Mouse (Mus musculus): ENCODE measurements around the gene Tns1.

Tns1 gene

GRCm38 (mm10) chr1:74030901-74031360 lies 93.3 kb downstream of the Tns1 start:
- peak; percentile 77 for DNase-seq

GRCm38 (mm10) chr1:74030285-74030684 lies 94.0 kb downstream of the Tns1 start:
- DNase-seq = no peak

DNA sequence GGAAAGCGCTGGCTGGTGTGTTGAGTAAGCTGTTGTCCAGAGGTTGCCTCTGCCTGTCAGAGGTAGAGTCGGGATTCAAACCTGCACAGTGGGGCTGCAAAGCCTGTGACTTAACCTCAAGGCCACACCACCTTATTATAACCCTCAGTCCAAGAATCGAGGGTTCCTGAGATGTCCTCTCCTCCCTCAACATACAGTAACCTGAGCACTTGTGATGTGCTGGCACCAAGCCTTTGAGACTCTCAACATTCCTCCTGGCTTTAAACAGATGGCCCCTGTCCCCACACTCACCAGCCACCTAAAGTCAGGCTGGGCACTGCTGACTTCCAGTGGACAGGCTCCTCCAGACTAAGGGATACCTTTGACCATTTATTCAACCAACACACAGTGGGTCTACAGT lies 94.6 kb downstream of the Tns1 start:
- DNase-seq = no peak

GRCm38 (mm10) chr1:74028881-74029266 lies 95.4 kb downstream of the Tns1 start:
- no peak for DNase-seq

GRCm38 (mm10) chr1:74028118-74028880 lies 96.0 kb downstream of the Tns1 start:
- no peak for DNase-seq

GRCm38 (mm10) chr1:74027559-74028091 lies 96.6 kb downstream of the Tns1 start:
- DNase-seq = peak; percentile 80

DNA sequence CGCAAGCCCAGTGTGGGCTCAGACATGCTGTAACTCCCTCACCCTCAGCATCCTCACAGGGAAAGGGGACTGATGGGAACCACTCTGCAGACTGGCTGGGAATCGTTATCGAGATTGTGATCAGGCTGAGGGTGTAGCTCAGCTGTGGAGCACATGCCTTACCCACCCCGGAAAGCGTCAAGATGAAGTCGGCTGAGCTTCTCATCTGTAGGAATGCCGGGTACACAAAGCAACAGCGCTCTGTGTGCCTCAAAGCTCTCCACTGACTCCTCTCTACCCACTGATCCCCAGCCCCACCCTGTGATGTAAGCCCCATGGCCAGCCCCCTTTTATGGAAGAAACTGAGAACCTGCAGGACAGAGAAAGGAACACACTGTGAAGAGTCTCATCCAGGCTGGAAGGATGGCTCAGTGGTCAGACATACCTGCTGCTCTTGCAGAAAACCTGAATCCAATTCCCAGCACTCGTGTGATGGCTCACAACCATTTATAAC lies 97.5 kb downstream of the Tns1 start:
- no peak for DNase-seq

GRCm38 (mm10) chr1:74025651-74026226 lies 98.5 kb downstream of the Tns1 start:
- DNase-seq = no peak

- no peak for DNase-seq
Observed at GRCm38 (mm10) chr1:74025227-74025626, 99.0 kb downstream of the Tns1 start.

GRCm38 (mm10) chr1:74024452-74025190 lies 99.6 kb downstream of the Tns1 start:
- no peak for DNase-seq

GRCm38 (mm10) chr1:74022998-74023397 lies 101.3 kb downstream of the Tns1 start:
- DNase-seq = no peak

DNA sequence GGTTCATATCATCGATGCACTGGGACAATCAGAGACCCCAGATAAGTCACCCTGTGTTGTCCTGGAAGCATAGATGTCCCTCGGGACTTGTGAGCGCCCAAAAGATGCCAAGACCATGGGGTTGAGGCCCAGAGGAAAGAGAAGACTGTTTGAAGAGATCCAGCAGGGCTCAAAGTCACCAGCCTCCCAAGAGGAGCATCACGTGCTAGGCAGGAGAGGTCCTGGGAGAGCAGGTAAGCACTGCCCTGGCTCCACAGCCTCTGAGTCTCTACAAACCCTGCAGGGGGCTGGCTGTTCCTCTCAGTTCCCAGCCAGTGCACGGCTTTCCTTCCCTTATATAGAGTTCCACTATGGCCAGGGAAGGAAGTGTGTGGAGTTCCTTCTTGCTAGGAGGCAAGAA lies 101.7 kb downstream of the Tns1 start:
- no peak for DNase-seq

GRCm38 (mm10) chr1:74020235-74020634 lies 104.0 kb downstream of the Tns1 start:
- no peak for DNase-seq

GRCm38 (mm10) chr1:74017399-74018172 lies 106.7 kb downstream of the Tns1 start:
- peak; percentile 81 for DNase-seq

DNA sequence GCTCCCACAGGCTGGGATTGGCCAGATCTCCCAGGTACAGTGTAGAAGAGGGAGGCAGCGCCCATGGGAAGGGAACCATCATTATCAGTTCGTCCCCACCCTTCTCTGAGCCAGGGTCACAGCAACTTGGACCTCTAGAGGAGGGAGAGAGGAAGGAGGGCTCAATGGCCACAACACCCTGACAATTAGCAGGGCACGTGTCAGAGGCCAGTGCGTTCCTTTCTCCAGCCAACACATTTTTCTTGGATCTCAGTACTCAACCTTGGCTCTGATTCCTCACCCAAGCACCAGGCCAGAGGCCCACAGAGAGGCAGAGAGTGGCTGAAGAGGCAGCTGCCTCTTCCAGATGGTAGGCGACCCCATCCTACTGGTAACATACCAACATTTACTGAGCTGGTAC lies 107.6 kb downstream of the Tns1 start:
- DNase-seq = peak; percentile 60

DNA sequence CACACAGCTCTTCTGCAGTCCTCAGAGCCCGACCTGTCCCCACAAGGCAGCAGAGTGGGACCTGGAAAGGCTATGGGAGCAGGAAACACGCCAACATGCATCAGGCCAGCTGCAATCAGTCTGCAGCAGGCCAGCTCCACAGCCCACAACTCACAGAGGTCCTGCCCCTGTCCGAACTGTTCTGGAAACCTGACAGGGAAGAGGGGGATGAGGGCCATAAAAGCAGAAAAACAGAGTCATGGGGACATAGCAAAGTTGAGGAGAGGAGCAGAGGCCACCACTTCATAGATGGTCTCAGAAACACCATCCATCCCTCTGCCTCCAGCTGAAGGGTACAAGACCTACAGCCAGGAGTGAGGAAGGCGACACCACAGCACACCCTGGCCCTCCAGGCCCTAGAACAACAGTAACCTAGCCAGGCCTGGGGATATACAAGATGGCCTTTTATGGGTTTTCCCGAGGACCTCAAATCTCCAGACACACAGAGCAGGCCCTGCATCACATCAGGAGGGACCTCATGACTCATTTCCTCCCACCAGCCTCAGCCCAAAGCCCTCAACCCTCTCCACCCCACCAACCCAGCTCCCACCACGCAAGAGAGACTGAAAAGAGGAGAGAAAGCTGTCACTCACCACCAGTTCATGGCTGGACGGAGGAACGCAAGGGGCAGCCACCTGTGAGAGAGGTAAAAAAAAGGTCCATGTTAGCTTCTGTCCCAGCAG lies 108.6 kb downstream of the Tns1 start:
- DNase-seq = peak; percentile 65

DNA sequence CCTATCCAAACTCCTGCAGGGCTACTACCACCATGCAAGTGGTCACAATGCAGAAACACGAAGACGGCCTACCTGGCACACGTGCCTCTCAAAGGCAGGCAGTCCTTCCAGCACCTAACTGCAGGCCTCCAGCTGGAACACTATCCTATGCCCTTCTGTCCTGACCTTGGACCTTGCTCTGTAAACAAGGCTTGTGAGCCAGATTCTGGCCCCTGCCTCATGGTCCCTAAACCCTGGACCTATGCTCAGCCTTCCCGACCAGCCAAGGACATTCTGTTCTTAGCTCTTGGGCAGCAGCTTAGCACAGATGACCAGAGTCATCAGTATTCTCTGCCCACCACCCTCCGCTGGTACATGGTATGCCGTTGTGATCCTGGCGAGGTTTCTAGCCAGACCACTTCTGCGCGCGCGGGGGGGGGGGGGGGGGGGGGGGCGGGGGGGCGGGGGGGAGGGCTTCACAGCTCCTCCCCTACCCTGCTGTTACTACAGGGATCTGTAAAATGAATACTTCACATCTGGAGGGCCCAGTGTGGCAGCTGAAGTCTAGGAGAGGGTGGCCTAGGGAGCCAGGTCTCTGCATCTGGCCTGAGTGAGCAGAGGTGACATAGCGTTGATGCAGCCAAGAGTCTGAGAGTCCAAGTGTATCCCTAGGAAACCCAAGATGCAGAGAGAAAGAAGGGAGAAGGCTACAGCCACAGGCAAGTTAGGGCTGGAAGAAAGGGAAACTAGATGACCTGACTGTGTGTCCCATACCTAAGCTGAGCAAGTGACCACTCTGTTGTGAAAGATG lies 109.5 kb downstream of the Tns1 start:
- peak; percentile 72 for DNase-seq

- DNase-seq = no peak
Observed at GRCm38 (mm10) chr1:74013296-74014031, 110.8 kb downstream of the Tns1 start.

- no peak for DNase-seq
Observed at GRCm38 (mm10) chr1:74012706-74013105, 111.5 kb downstream of the Tns1 start.

DNA sequence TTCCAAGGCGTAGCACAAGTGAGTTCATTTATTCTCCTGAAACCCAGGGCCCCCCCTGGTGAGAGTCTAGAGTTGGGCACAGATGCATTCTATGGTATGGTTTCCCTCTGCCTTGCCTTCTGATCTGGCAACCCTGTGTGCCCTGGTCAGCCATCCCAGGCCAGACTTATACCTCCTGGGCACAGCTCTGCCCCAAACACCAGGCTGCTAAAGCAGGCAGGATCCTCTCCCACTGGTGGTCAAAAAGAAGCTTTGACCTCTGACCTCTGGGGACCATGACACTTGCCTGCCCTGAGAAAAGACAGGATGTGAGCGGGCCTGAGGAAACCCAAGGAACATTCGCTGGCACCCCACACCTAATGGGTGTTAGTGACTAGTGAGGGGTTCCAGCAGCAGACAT lies 114.8 kb downstream of the Tns1 start:
- no peak for DNase-seq

Data from lung, postnatal 14 days (tissue).